Mouse (Mus musculus) myocyte (in vitro differentiated cells): ENCODE results near the gene Prkra.

Source experiments
- MAX ChIP-seq: IDR thresholded peaks from one replicate; pipeline ENCODE4 v1.6.1; 2011; ENCODE audit warnings: low read depth, mild to moderate bottlenecking, control low read depth
- POLR2A ChIP-seq: IDR thresholded peaks from one replicate; pipeline ENCODE4 v1.6.1; 2011; ENCODE audit warnings: low read depth, mild to moderate bottlenecking, control low read depth, moderate library complexity; ENCODE audit not compliant: insufficient read length
- USF1 ChIP-seq: IDR thresholded peaks from one replicate; pipeline ENCODE4 v1.6.1; 2011; ENCODE audit warnings: low read depth, mild to moderate bottlenecking, control low read depth, moderate library complexity

- TF ChIP-seq POLR2A (no peak), MAX (no peak), USF1 (no peak)
These were observed 17.7 kb upstream of the Prkra start for GRCm38 (mm10) chr2:76665531-76665930.
